Mouse (Mus musculus) lung, embryonic 14.5 days (tissue): ENCODE measurements around the gene Gbgt1. TPM values are rescaled to one million over a fixed set of nuclear protein-coding genes. Genes with fewer than 3 reads are reported as not detected.

Source experiments
- ATAC-seq: fragments of 200-750 bp; cut with Nextera tagmentation; 2 replicates; pipeline ENCODE4 v1.8.0; 2017; ENCODE audit warnings: mild to moderate bottlenecking, moderate TSS enrichment, moderate library complexity; ENCODE audit not compliant: insufficient read depth
- DNase-seq: peaks from one replicate; pipeline ENCODE4 v3.0.0-alpha.2; 2015
- H3K27ac ChIP-seq: fragments of 300-500 bp; sonication (generic); 2 replicates; pipeline ENCODE4 v1.5.1; 2014; ENCODE audit warnings: low read depth, mild to moderate bottlenecking, moderate library complexity
- H3K27me3 ChIP-seq: fragments of 300-500 bp; sonication (generic); 2 replicates; pipeline ENCODE4 v1.6.1; 2014; ENCODE audit warnings: low read length, control low read depth; ENCODE audit not compliant: insufficient read depth
- H3K36me3 ChIP-seq: fragments of 300-500 bp; sonication (generic); 2 replicates; pipeline ENCODE4 v1.6.1; 2014; ENCODE audit warnings: control low read depth; ENCODE audit not compliant: insufficient read depth
- H3K4me1 ChIP-seq: fragments of 300-500 bp; sonication (generic); 2 replicates; pipeline ENCODE4 v1.6.1; 2014; ENCODE audit warnings: antibody characterized with exemption, control low read depth; ENCODE audit not compliant: insufficient read depth
- H3K4me2 ChIP-seq: fragments of 300-500 bp; sonication (generic); 2 replicates; pipeline ENCODE4 v1.6.1; 2014; ENCODE audit warnings: mild to moderate bottlenecking
- H3K4me3 ChIP-seq: fragments of 300-500 bp; sonication (generic); 2 replicates; pipeline ENCODE4 v1.5.1; 2014; ENCODE audit warnings: low read depth, low read length
- H3K9ac ChIP-seq: fragments of 300-500 bp; sonication (generic); 2 replicates; pipeline ENCODE4 v1.6.1; 2014
- H3K9me3 ChIP-seq: fragments of 300-500 bp; sonication (generic); 2 replicates; pipeline ENCODE4 v1.6.1; 2016; ENCODE audit warnings: low read depth, low read length, control low read depth
- CTCF ChIP-seq: IDR thresholded peaks from 2 replicates; pipeline ENCODE4 v1.5.1; 2016; ENCODE audit warnings: antibody characterized with exemption, low read depth
- WGBS: fragments of 180-500 bp; shearing (Covaris S2); extraction: QIAGEN DNeasy Blood & Tissue Kit; methylation state at CpG from one replicate; pipeline ENCODE4 v1.1.7; 2014; 5-methylcytosine and 5-hydroxymethylcytosine counted together
- polyA plus RNA-seq: library from polyadenylated mRNA; unstranded; fragments of >200 nt; fragmentation: Nextera tagmentation; extraction: Ambion mirVana; gene quantifications from 2 replicates; pipeline ENCODE4 v1.2.1, GENCODE M21; 2014

Gene Gbgt1
- polyA plus RNA-seq, 1 experiment from 2014 or later, result 0.41 TPM

GRCm38 (mm10) chr2:28539949-28540348, 43.3 kb downstream of the Gbgt1 start:
- H3K27ac ChIP-seq, result peak overlapping the region; percentile 67; the same call in 1 of the 2 replicates
- H3K27me3 ChIP-seq, result no peaks in the 10 kb centered on the region
- no peak overlapping the region; the same call in 1 of the 2 replicates for H3K9ac ChIP-seq

DNA sequence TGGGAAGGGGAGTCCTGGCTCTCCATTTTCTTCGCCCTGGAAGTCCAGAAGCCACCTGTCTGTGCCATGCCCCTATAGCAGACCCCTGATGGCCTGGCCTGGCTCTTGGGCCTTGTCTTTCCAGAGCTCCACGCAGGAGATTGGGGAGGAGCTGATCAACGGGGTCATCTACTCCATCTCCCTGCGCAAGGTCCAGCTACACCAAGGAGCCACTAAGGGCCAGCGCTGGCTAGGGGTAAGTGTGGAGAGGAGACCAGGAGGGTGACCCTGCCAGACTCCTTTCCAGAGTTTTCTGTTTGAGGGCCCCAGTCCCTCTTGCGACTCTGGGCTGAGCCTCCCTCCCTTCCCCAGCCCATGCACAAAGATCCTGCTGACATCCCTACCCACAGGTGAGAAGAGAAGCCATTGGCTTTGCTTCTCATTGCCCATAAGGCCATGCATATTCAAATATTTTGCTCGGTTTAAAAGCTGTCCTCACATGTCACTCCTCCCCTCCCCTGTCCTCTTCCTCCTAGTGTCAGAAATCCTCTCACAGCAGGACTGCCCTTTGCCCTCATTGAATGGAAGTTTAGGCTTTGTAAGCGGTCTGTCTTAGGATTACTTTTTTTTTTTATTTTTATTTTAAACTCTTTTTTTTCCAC, 44.0 kb downstream of the Gbgt1 start:
- no peaks in the 10 kb centered on the region for H3K27me3 ChIP-seq
- H3K9me3 ChIP-seq, result no peaks in the 10 kb centered on the region
- no peak overlapping the region for H3K27ac ChIP-seq
- H3K4me1 ChIP-seq, result peaks cover 20% of the 10 kb centered on the region
- DNase-seq (no peak), ATAC-seq (no peak)
- no peak overlapping the region for H3K4me3 ChIP-seq
- WGBS, result 68% methylated on average over 8 of the region's 8 CpGs
- H3K9ac ChIP-seq, result no peak overlapping the region
- H3K4me2 ChIP-seq, result no peak overlapping the region
- TF ChIP-seq CTCF, result no peak
- H3K36me3 ChIP-seq, result peaks cover 35% of the 10 kb centered on the region

More at GRCm38 (mm10) chr2:28539949-28540348, 43.3 kb downstream of the Gbgt1 start:
- H3K36me3 ChIP-seq, result peaks cover 28% of the 10 kb centered on the region
- H3K9me3 ChIP-seq, result no peaks in the 10 kb centered on the region
- H3K4me3 ChIP-seq, result no peak overlapping the region
- no peak for TF ChIP-seq CTCF
- DNase-seq (no peak), ATAC-seq (no peak)
- H3K4me2 ChIP-seq, result no peak overlapping the region
- WGBS, result 78% methylated on average over 2 of the region's 2 CpGs
- H3K4me1 ChIP-seq, result peaks cover 26% of the 10 kb centered on the region

GRCm38 (mm10) chr2:28543894-28544293, 47.2 kb downstream of the Gbgt1 start:
- H3K4me1 ChIP-seq, result peaks cover 12% of the 10 kb centered on the region
- DNase-seq (no peak), ATAC-seq (no peak)
- no peak for TF ChIP-seq CTCF
- H3K4me2 ChIP-seq, result no peak overlapping the region
- peaks cover 62% of the 10 kb centered on the region for H3K36me3 ChIP-seq
- no peaks in the 10 kb centered on the region for H3K9me3 ChIP-seq
- H3K4me3 ChIP-seq, result no peak overlapping the region
- H3K9ac ChIP-seq, result no peak overlapping the region
- H3K27me3 ChIP-seq, result no peaks in the 10 kb centered on the region
- H3K27ac ChIP-seq, result no peak overlapping the region
- WGBS, result 94% methylated on average over 8 of the region's 8 CpGs

- Histone ChIP-seq H3K9me3 (no peaks in the 10 kb centered on the region), H3K9ac (no peak overlapping the region), H3K4me1 (no peaks in the 10 kb centered on the region), H3K36me3 (peaks cover 82% of the 10 kb centered on the region), H3K4me3 (no peak overlapping the region), H3K4me2 (no peak overlapping the region), H3K27ac (no peak overlapping the region), H3K27me3 (no peaks in the 10 kb centered on the region)
- TF ChIP-seq CTCF, result no peak
- ATAC-seq (no peak), DNase-seq (no peak)
Measured at GRCm38 (mm10) chr2:28545976-28546375, 49.3 kb downstream of the Gbgt1 start.

DNA sequence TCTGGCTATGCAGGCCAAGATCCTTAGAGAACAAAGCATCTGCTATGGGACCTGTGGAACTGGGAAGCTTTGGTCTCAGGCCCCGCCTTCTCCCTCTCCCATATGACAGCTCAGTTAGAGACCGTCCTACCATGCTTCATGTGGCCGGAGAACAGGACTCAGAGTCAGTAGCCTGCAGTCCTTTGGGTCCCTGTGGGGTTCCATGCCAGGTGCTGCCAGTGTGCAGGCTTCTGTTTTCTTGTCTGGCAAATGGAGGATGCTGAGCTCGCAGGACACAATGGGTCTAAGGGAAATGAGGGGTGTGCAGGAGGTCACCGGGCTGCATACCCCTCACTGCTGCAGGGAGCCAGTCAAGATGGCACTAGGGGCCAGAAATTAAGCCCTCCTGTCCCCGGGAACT, 49.9 kb downstream of the Gbgt1 start:
- no peak for TF ChIP-seq CTCF
- ATAC-seq, result no peak
- no peak for DNase-seq
- H3K27me3 ChIP-seq, result no peaks in the 10 kb centered on the region
- H3K4me1 ChIP-seq, result no peaks in the 10 kb centered on the region
- H3K4me2 ChIP-seq, result no peak overlapping the region
- H3K27ac ChIP-seq, result no peak overlapping the region
- H3K4me3 ChIP-seq, result no peak overlapping the region
- peaks cover 88% of the 10 kb centered on the region for H3K36me3 ChIP-seq
- WGBS, result 72% methylated on average over 6 of the region's 6 CpGs
- no peaks in the 10 kb centered on the region for H3K9me3 ChIP-seq
- H3K9ac ChIP-seq, result no peak overlapping the region

DNA sequence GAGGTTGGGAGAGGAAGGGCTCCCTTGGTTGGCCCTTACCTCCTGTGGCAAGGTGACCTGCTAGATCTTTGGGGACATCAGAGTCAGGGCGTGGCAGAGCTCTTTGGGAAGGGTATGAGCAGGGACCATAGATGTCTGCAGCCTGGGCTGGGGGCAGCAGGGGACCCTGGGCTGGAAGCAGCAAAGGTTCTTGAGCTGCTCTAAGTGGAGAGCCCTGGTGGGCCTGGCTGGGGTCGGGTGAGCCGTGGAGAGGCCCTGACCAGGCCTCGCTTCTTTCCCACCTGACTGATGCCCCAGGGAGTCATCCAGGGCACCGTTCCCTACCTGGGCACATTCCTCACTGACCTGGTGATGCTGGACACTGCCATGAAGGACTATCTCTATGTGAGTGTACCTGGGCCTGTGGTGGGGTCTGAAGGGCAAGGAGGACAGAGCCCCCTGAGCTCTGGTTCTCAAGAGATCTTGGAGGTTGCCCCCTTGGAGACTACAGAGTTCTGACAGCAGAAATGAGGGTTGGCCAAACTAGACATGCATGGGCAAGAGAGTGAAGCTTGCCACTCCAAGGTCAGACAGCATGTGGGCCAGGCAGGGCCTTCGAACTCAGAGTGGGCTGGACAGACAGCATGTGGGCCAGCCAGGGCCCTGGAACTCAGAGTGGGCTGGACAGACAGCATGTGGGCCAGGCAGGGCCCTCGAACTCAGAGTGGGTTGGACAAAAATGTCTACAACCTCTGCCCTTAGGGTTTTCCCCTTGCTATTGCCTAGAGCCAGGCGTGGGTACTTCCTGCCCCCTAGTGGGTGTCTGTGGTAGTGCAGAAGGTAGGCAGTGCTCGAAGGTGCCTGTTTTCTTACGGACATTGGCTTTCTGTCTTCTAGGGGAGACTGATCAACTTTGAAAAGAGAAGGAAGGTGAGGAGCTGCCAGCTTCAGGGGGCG, 50.8 kb downstream of the Gbgt1 start:
- ATAC-seq (peak; percentile 72), DNase-seq (peak; percentile 93)
- 49% methylated on average over 11 of the region's 11 CpGs for WGBS
- Histone ChIP-seq H3K9me3 (no peaks in the 10 kb centered on the region), H3K4me3 (no peak overlapping the region), H3K27me3 (no peaks in the 10 kb centered on the region), H3K4me2 (no peak overlapping the region), H3K27ac (no peak overlapping the region), H3K9ac (no peak overlapping the region), H3K4me1 (no peaks in the 10 kb centered on the region), H3K36me3 (peaks cover 92% of the 10 kb centered on the region)
- TF ChIP-seq CTCF, result peak; percentile 99

GRCm38 (mm10) chr2:28549157-28549556, 52.5 kb downstream of the Gbgt1 start:
- 88% methylated on average over 13 of the region's 13 CpGs for WGBS
- no peak for TF ChIP-seq CTCF
- no peak for DNase-seq
- Histone ChIP-seq H3K4me1 (no peaks in the 10 kb centered on the region), H3K4me3 (no peak overlapping the region), H3K27me3 (no peaks in the 10 kb centered on the region), H3K4me2 (no peak overlapping the region), H3K9me3 (no peaks in the 10 kb centered on the region), H3K9ac (no peak overlapping the region), H3K27ac (no peak overlapping the region), H3K36me3 (peaks cover 92% of the 10 kb centered on the region)
- ATAC-seq, result no peak
